Mouse (Mus musculus): ENCODE data around the gene Maz.

DNA sequence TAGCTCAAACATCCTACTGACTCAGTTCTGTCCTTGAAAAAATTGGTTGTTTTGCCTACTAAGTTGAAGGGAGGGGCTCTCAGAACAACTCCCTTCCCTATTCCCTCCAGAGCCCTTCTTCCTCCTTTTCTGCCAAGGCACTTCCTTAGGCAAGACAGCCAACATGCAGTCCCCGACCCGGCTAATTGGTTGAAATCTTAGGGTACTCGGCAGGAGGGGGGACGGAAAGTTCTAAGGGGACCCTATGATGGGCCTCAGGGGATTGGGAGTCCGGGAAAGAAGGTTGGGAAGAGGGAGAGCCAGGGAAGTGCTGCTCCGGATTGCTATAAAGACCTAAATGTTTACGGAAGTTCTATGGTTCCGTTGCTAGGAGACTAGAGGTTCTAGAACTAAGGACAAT lies 51.3 kb downstream of the Maz start:
- TF ChIP-seq CTCF (IDR thresholded peaks at IDR 0.05; ENCODE audit: low read depth, low read length) (no peak), POLR2A (IDR thresholded peaks at IDR 0.05; ENCODE audit: borderline replicate concordance, low read depth, low read length) (no peak)

All from bone marrow macrophage, adult 2 months (primary cell).